Mouse (Mus musculus): ENCODE data around the gene Atxn10. TPM values are rescaled to one million over a fixed set of nuclear protein-coding genes. Genes with fewer than 3 reads are reported as not detected.

Gene Atxn10
- polyA plus RNA-seq, 1 experiment from 2014 or later: 503 TPM

- no peak for ATAC-seq (ENCODE audit: low FRiP score)
- H3K9me3 ChIP-seq (replicated peaks): no peaks in the 10 kb centered on the region
- no peak overlapping the region for H3K27ac ChIP-seq (replicated peaks)
- no peak overlapping the region for H3K4me3 ChIP-seq (replicated peaks)
- no peak overlapping the region for H3K9ac ChIP-seq (replicated peaks)
- peaks cover 10% of the 10 kb centered on the region; the same call in 1 of the 2 replicates for H3K4me1 ChIP-seq
- 89% methylated on average over 4 of the region's 4 CpGs for WGBS
- H3K27me3 ChIP-seq (replicated peaks): no peaks in the 10 kb centered on the region
- H3K36me3 ChIP-seq: peaks cover 35% of the 10 kb centered on the region
- H3K4me2 ChIP-seq: no peak overlapping the region
Observed at GRCm38 (mm10) chr15:85359901-85360300, 23.9 kb downstream of the Atxn10 start.

- peaks cover 7% of the 10 kb centered on the region; the same call in 1 of the 2 replicates for H3K4me1 ChIP-seq
- 67% methylated on average over 3 of the region's 3 CpGs for WGBS
- no peaks in the 10 kb centered on the region for H3K9me3 ChIP-seq (replicated peaks)
- no peak overlapping the region for H3K4me2 ChIP-seq
- 0 out of 2 replicates have a peak overlapping the region, but pooled peaks have one; percentile 4 for H3K27ac ChIP-seq (replicated peaks)
- ATAC-seq (ENCODE audit: low FRiP score): no peak
- H3K4me3 ChIP-seq (replicated peaks): no peak overlapping the region
- no peak overlapping the region for H3K9ac ChIP-seq (replicated peaks)
- H3K36me3 ChIP-seq: peaks cover 55% of the 10 kb centered on the region
- no peaks in the 10 kb centered on the region for H3K27me3 ChIP-seq (replicated peaks)
Observed at GRCm38 (mm10) chr15:85364366-85364765, 28.3 kb downstream of the Atxn10 start.

- H3K4me2 ChIP-seq: no peak overlapping the region
Observed at GRCm38 (mm10) chr15:85366938-85367337, 30.9 kb downstream of the Atxn10 start.

GRCm38 (mm10) chr15:85369765-85370164, 33.7 kb downstream of the Atxn10 start:
- Histone ChIP-seq H3K27me3 (replicated peaks) (no peaks in the 10 kb centered on the region), H3K36me3 (peaks cover 22% of the 10 kb centered on the region), H3K9ac (replicated peaks) (no peak overlapping the region), H3K9me3 (replicated peaks) (no peaks in the 10 kb centered on the region), H3K27ac (replicated peaks) (no peak overlapping the region), H3K4me2 (no peak overlapping the region), H3K4me3 (replicated peaks) (no peak overlapping the region), H3K4me1 (no peaks in the 10 kb centered on the region)
- WGBS: 60% methylated on average over 3 of the region's 3 CpGs
- ATAC-seq (ENCODE audit: low FRiP score): no peak

More at GRCm38 (mm10) chr15:85366938-85367337, 30.9 kb downstream of the Atxn10 start:
- H3K4me3 ChIP-seq (replicated peaks): no peak overlapping the region
- no peaks in the 10 kb centered on the region for H3K27me3 ChIP-seq (replicated peaks)
- no peak overlapping the region for H3K9ac ChIP-seq (replicated peaks)
- peaks cover 40% of the 10 kb centered on the region for H3K36me3 ChIP-seq
- no peaks in the 10 kb centered on the region for H3K9me3 ChIP-seq (replicated peaks)
- WGBS: 76% methylated on average over 5 of the region's 5 CpGs
- H3K27ac ChIP-seq (replicated peaks): no peak overlapping the region
- no peak for ATAC-seq (ENCODE audit: low FRiP score)
- peaks cover 6% of the 10 kb centered on the region; the same call in 1 of the 2 replicates for H3K4me1 ChIP-seq

- Histone ChIP-seq H3K9me3 (replicated peaks) (no peaks in the 10 kb centered on the region), H3K4me3 (replicated peaks) (no peak overlapping the region), H3K4me2 (no peak overlapping the region), H3K27ac (replicated peaks) (no peak overlapping the region), H3K9ac (replicated peaks) (no peak overlapping the region), H3K27me3 (replicated peaks) (no peaks in the 10 kb centered on the region), H3K4me1 (no peaks in the 10 kb centered on the region), H3K36me3 (peaks cover 23% of the 10 kb centered on the region)
- no peak for ATAC-seq (ENCODE audit: low FRiP score)
Observed at GRCm38 (mm10) chr15:85373125-85373524, 37.1 kb downstream of the Atxn10 start.

GRCm38 (mm10) chr15:85383477-85383876, 47.4 kb downstream of the Atxn10 start:
- Histone ChIP-seq H3K27me3 (replicated peaks) (no peaks in the 10 kb centered on the region), H3K9ac (replicated peaks) (no peak overlapping the region), H3K4me2 (no peak overlapping the region), H3K9me3 (replicated peaks) (no peaks in the 10 kb centered on the region), H3K4me3 (replicated peaks) (no peak overlapping the region), H3K27ac (replicated peaks) (no peak overlapping the region), H3K36me3 (peaks cover 40% of the 10 kb centered on the region), H3K4me1 (peaks cover 3% of the 10 kb centered on the region; the same call in 1 of the 2 replicates)
- ATAC-seq (ENCODE audit: low FRiP score): no peak
- 84% methylated on average over 9 of the region's 9 CpGs for WGBS

GRCm38 (mm10) chr15:85388696-85389095, 52.7 kb downstream of the Atxn10 start:
- Histone ChIP-seq H3K4me1 (peaks cover 3% of the 10 kb centered on the region; the same call in 1 of the 2 replicates), H3K27ac (replicated peaks) (no peak overlapping the region), H3K27me3 (replicated peaks) (no peaks in the 10 kb centered on the region), H3K36me3 (peaks cover 29% of the 10 kb centered on the region), H3K9ac (replicated peaks) (no peak overlapping the region), H3K4me3 (replicated peaks) (no peak overlapping the region), H3K4me2 (no peak overlapping the region), H3K9me3 (replicated peaks) (no peaks in the 10 kb centered on the region)
- WGBS: 74% methylated on average over 3 of the region's 3 CpGs
- no peak for ATAC-seq (ENCODE audit: low FRiP score)

- peaks cover 17% of the 10 kb centered on the region for H3K36me3 ChIP-seq
- no peak for ATAC-seq (ENCODE audit: low FRiP score)
- 94% methylated on average over 4 of the region's 4 CpGs for WGBS
- no peak overlapping the region for H3K27ac ChIP-seq (replicated peaks)
- H3K4me1 ChIP-seq: peaks cover 3% of the 10 kb centered on the region; the same call in 1 of the 2 replicates
- no peak overlapping the region for H3K9ac ChIP-seq (replicated peaks)
- no peaks in the 10 kb centered on the region for H3K27me3 ChIP-seq (replicated peaks)
- no peak overlapping the region for H3K4me2 ChIP-seq
- no peak overlapping the region for H3K4me3 ChIP-seq (replicated peaks)
- H3K9me3 ChIP-seq (replicated peaks): no peaks in the 10 kb centered on the region
Observed at GRCm38 (mm10) chr15:85389915-85390314, 53.9 kb downstream of the Atxn10 start.

GRCm38 (mm10) chr15:85395360-85395759, 59.3 kb downstream of the Atxn10 start:
- H3K27ac ChIP-seq (replicated peaks): no peak overlapping the region
- H3K9me3 ChIP-seq (replicated peaks): no peaks in the 10 kb centered on the region
- ATAC-seq (ENCODE audit: low FRiP score): no peak
- peaks cover 5% of the 10 kb centered on the region; the same call in 1 of the 2 replicates for H3K4me1 ChIP-seq
- WGBS: 90% methylated on average over 9 of the region's 9 CpGs
- peaks cover 17% of the 10 kb centered on the region for H3K36me3 ChIP-seq
- H3K4me2 ChIP-seq: no peak overlapping the region
- H3K27me3 ChIP-seq (replicated peaks): no peaks in the 10 kb centered on the region
- no peak overlapping the region for H3K4me3 ChIP-seq (replicated peaks)
- H3K9ac ChIP-seq (replicated peaks): no peak overlapping the region

GRCm38 (mm10) chr15:85401926-85402325, 65.9 kb downstream of the Atxn10 start:
- Histone ChIP-seq H3K27ac (replicated peaks) (0 out of 2 replicates have a peak overlapping the region, but pooled peaks have one; percentile 80), H3K9me3 (replicated peaks) (no peaks in the 10 kb centered on the region), H3K4me1 (peaks cover 24% of the 10 kb centered on the region), H3K36me3 (peaks cover 12% of the 10 kb centered on the region), H3K27me3 (replicated peaks) (no peaks in the 10 kb centered on the region), H3K4me3 (replicated peaks) (no peak overlapping the region), H3K4me2 (no peak overlapping the region), H3K9ac (replicated peaks) (no peak overlapping the region)
- 51% methylated on average over 7 of the region's 7 CpGs for WGBS
- no peak for ATAC-seq (ENCODE audit: low FRiP score)

GRCm38 (mm10) chr15:85403256-85403731, 67.2 kb downstream of the Atxn10 start:
- Histone ChIP-seq H3K27ac (replicated peaks) (peak overlapping the region; percentile 80), H3K4me2 (no peak overlapping the region), H3K36me3 (peaks cover 6% of the 10 kb centered on the region), H3K4me3 (replicated peaks) (no peak overlapping the region), H3K9ac (replicated peaks) (no peak overlapping the region), H3K4me1 (peaks cover 29% of the 10 kb centered on the region), H3K27me3 (replicated peaks) (no peaks in the 10 kb centered on the region), H3K9me3 (replicated peaks) (no peaks in the 10 kb centered on the region)
- ATAC-seq (ENCODE audit: low FRiP score): peak; percentile 70
- 40% methylated on average over 4 of the region's 4 CpGs for WGBS

GRCm38 (mm10) chr15:85404739-85405138, 68.7 kb downstream of the Atxn10 start:
- 75% methylated on average over 4 of the region's 4 CpGs for WGBS
- Histone ChIP-seq H3K36me3 (peaks cover 6% of the 10 kb centered on the region), H3K27me3 (replicated peaks) (no peaks in the 10 kb centered on the region), H3K9me3 (replicated peaks) (no peaks in the 10 kb centered on the region), H3K4me3 (replicated peaks) (no peak overlapping the region), H3K4me2 (no peak overlapping the region), H3K9ac (replicated peaks) (no peak overlapping the region), H3K4me1 (peaks cover 34% of the 10 kb centered on the region), H3K27ac (replicated peaks) (peak overlapping the region; percentile 14; the same call in 1 of the 2 replicates)
- ATAC-seq (ENCODE audit: low FRiP score): no peak
